In genomic region chr7:45135370-45135769, GRCm38 (mm10) we compare ENCODE assay signal across 8 mouse cellular contexts. TPM values are rescaled to one million over a fixed set of nuclear protein-coding genes. Genes with fewer than 3 reads are reported as not detected.
DNase-seq lines count a peak whose midpoint lies in the region; ATAC-seq and TF ChIP-seq lines count a peak whose summit lies in the region.

No protein-coding gene starts in this region.

- peak overlapping the region; percentile 39 for H3K9ac ChIP-seq in heart, adult 2 months (ENCODE audit: low read depth, low read length)
- no peak overlapping the region for H3K9ac ChIP-seq in neural tube, embryonic 11.5 days (ENCODE audit: low read length)
- no peak overlapping the region for H3K9ac ChIP-seq in limb, embryonic 12.5 days (replicated peaks)

- TF ChIP-seq CTCF in heart, adult 2 months (IDR thresholded peaks at IDR 0.05): no peak
- TF ChIP-seq CTCF in small intestine, adult 2 months (IDR thresholded peaks at IDR 0.05; ENCODE audit: extremely low read depth, insufficient read length, insufficient replicate concordance, low read depth, low read length): no peak

- ATAC-seq in neural tube, embryonic 11.5 days (ENCODE audit: insufficient read depth, low FRiP score, low TSS enrichment): no peak
- ATAC-seq in limb, embryonic 12.5 days (ENCODE audit: insufficient number of reproducible peaks, insufficient read depth, low FRiP score, low TSS enrichment, low read depth): no peak

- DNase-seq in heart, adult 2 months: no peak
- no peak for DNase-seq in heart, adult 8-10 months (ENCODE audit: low spot score)
- no peak for DNase-seq in neural tube, embryonic 11.5 days (ENCODE audit: low spot score)
- no peak for DNase-seq in neural tube, embryonic 10.5 days (ENCODE audit: extremely low spot score, low spot score)
- no peak for DNase-seq in retina, embryonic 14.5 days (ENCODE audit: low spot score)
- no peak for DNase-seq in thymus, postnatal 36 days

- TF ChIP-seq EP300 in heart, adult 2 months (IDR thresholded peaks at IDR 0.05; ENCODE audit: insufficient read depth, low read depth, low read length): no peak

- H3K27ac ChIP-seq in heart, adult 2 months: peak overlapping the region; percentile 96
- H3K27ac ChIP-seq in neural tube, embryonic 11.5 days (ENCODE audit: low read depth, low read length): no peak overlapping the region
- no peak overlapping the region for H3K27ac ChIP-seq in limb, embryonic 12.5 days
- H3K27ac ChIP-seq in small intestine, adult 2 months (ENCODE audit: insufficient read depth, low read depth, low read length): peak overlapping the region; percentile 17; the same call in 1 of the 2 replicates

- peaks cover 4% of the 10 kb centered on the region; the same call in 1 of the 2 replicates for H3K4me1 ChIP-seq in heart, adult 2 months (ENCODE audit: control insufficient read depth, insufficient read depth, low read length)
- no peaks in the 10 kb centered on the region for H3K4me1 ChIP-seq in neural tube, embryonic 11.5 days (ENCODE audit: control insufficient read depth, insufficient read depth, low read length)
- H3K4me1 ChIP-seq in limb, embryonic 12.5 days (replicated peaks): peaks cover 10% of the 10 kb centered on the region
- H3K4me1 ChIP-seq in small intestine, adult 2 months (ENCODE audit: control insufficient read depth, insufficient read depth, insufficient read length, low read length): 0 out of 2 replicates have a peak, but pooled peaks cover 4% of the 10 kb centered on the region

- no peaks in the 10 kb centered on the region for H3K9me3 ChIP-seq in neural tube, embryonic 11.5 days (ENCODE audit: control insufficient read depth, low read length)
- peaks cover 4% of the 10 kb centered on the region; the same call in 1 of the 2 replicates for H3K9me3 ChIP-seq in limb, embryonic 12.5 days

- no peak for TF ChIP-seq POLR2A in heart, adult 2 months (IDR thresholded peaks at IDR 0.05; ENCODE audit: insufficient read depth, low read depth, low read length)
- TF ChIP-seq POLR2A in small intestine, adult 2 months (IDR thresholded peaks at IDR 0.05; ENCODE audit: low read depth, low read length): no peak

- H3K36me3 ChIP-seq in heart, adult 2 months (ENCODE audit: control insufficient read depth, insufficient read depth, low read length): no peaks in the 10 kb centered on the region
- no peaks in the 10 kb centered on the region for H3K36me3 ChIP-seq in neural tube, embryonic 11.5 days (ENCODE audit: control insufficient read depth, insufficient read depth, low read length)
- no peaks in the 10 kb centered on the region for H3K36me3 ChIP-seq in limb, embryonic 12.5 days
- H3K36me3 ChIP-seq in small intestine, adult 2 months (ENCODE audit: control insufficient read depth, insufficient read depth, low read length): no peaks in the 10 kb centered on the region

- no peaks in the 10 kb centered on the region for H3K79me2 ChIP-seq in heart, adult 2 months (replicated peaks; ENCODE audit: control insufficient read depth, insufficient read depth, low read length)

- 74% methylated on average over 3 of the region's 3 CpGs for WGBS in heart, adult 2 months
- WGBS in neural tube, embryonic 11.5 days: 69% methylated on average over 3 of the region's 3 CpGs
- WGBS in limb, embryonic 12.5 days: 69% methylated on average over 3 of the region's 3 CpGs
- 81% methylated on average over 3 of the region's 3 CpGs for WGBS in small intestine, adult 2 months

- H3K27me3 ChIP-seq in heart, adult 2 months (ENCODE audit: control insufficient read depth, insufficient read depth, low read length): no peaks in the 10 kb centered on the region
- no peaks in the 10 kb centered on the region for H3K27me3 ChIP-seq in neural tube, embryonic 11.5 days (ENCODE audit: control insufficient read depth, insufficient read depth, low read length)
- H3K27me3 ChIP-seq in limb, embryonic 12.5 days: peaks cover 28% of the 10 kb centered on the region
- no peaks in the 10 kb centered on the region for H3K27me3 ChIP-seq in small intestine, adult 2 months (ENCODE audit: control insufficient read depth, insufficient read depth, low read length)

- peak overlapping the region; percentile 69 for H3K4me3 ChIP-seq in heart, adult 2 months
- peak overlapping the region; percentile 42; the same call in 1 of the 2 replicates for H3K4me3 ChIP-seq in neural tube, embryonic 11.5 days (ENCODE audit: low read depth, low read length)
- peak overlapping the region; percentile 49; the same call in 1 of the 2 replicates for H3K4me3 ChIP-seq in limb, embryonic 12.5 days (replicated peaks)
- peak overlapping the region; percentile 81 for H3K4me3 ChIP-seq in small intestine, adult 2 months (ENCODE audit: low read depth, low read length)

- intact Hi-C loops in heart, adult 2 months (cut with DNase I): loop anchor here (5.0 kb wide), 1 partner anchor 153 kb away; no protein-coding TSS in a partner anchor

- peak overlapping the region; percentile 66 for H3K4me2 ChIP-seq in neural tube, embryonic 11.5 days (ENCODE audit: low read depth)
- H3K4me2 ChIP-seq in limb, embryonic 12.5 days: peak overlapping the region; percentile 69

RNA-seq across cellular contexts. Expression of gene Gm45713, which starts 0.7 kb away (rescaled TPM):
- under 1 TPM in 1 of 2 experiments, not detected in 1; 0.80 TPM for total RNA-seq in heart, adult 2 months (2021)
- 4.5 and 4.6 TPM in 2 replicates for polyA plus RNA-seq in heart, adult 2 months (2012; rRNA removed)
- 1 to 10 TPM in 1 of 4 experiments, not detected in 3; 1.7 TPM for total RNA-seq in heart, adult 8-10 months (2022)
- polyA plus RNA-seq in neural tube, embryonic 11.5 days (2014; fragmentation: Nextera tagmentation; extraction: Ambion mirVana): 0.21 and 0.30 TPM in 2 replicates
- polyA plus RNA-seq in limb, embryonic 12.5 days (2016; fragmentation: Nextera tagmentation; extraction: Ambion mirVana): 0.32 TPM in 1 of 2 replicates, not detected in the other
- polyA plus RNA-seq in small intestine, adult 2 months (2012; rRNA removed): 1.5 TPM in 1 of 2 replicates, not detected in the other

RNA-seq across cellular contexts. Expression of gene Flt3l, which starts 0.9 kb away (rescaled TPM):
- total RNA-seq in heart, adult 2 months (2021): 1 to 10 TPM; 5.5 to 6.4 TPM
- polyA plus RNA-seq in heart, adult 2 months (2012; rRNA removed): 47.4 and 59.1 TPM in 2 replicates
- total RNA-seq in heart, adult 8-10 months (2022): 1 to 10 TPM; 6.1 to 7.9 (median 6.5) TPM
- polyA plus RNA-seq in neural tube, embryonic 11.5 days (2014; fragmentation: Nextera tagmentation; extraction: Ambion mirVana): 0.76 and 0.85 TPM in 2 replicates
- polyA plus RNA-seq in limb, embryonic 12.5 days (2016; fragmentation: Nextera tagmentation; extraction: Ambion mirVana): 0.71 and 0.83 TPM in 2 replicates
- polyA plus RNA-seq in small intestine, adult 2 months (2012; rRNA removed): 22.1 and 45.8 TPM in 2 replicates

RNA-seq across cellular contexts. Expression of gene Rpl13a, which starts 6.8 kb away (rescaled TPM):
- 100 to 1,000 TPM; 561 to 659 TPM for total RNA-seq in heart, adult 2 months (2021)
- 915 and 1,061 TPM in 2 replicates for polyA plus RNA-seq in heart, adult 2 months (2012; rRNA removed)
- total RNA-seq in heart, adult 8-10 months (2022): 100 to 1,000 TPM; 580 to 769 (median 686) TPM
- 1,071 and 1,190 TPM in 2 replicates for polyA plus RNA-seq in neural tube, embryonic 11.5 days (2014; fragmentation: Nextera tagmentation; extraction: Ambion mirVana)
- polyA plus RNA-seq in limb, embryonic 12.5 days (2016; fragmentation: Nextera tagmentation; extraction: Ambion mirVana): 1,352 and 1,447 TPM in 2 replicates
- 1,193 and 1,266 TPM in 2 replicates for polyA plus RNA-seq in small intestine, adult 2 months (2012; rRNA removed)

RNA-seq across cellular contexts. Expression of gene Rps11, which starts 11.1 kb away (rescaled TPM):
- total RNA-seq in heart, adult 2 months (2021): 100 to 1,000 TPM; 534 to 613 TPM
- 186 and 258 TPM in 2 replicates for polyA plus RNA-seq in heart, adult 2 months (2012; rRNA removed)
- 100 to 1,000 TPM; 572 to 626 (median 604) TPM for total RNA-seq in heart, adult 8-10 months (2022)
- polyA plus RNA-seq in neural tube, embryonic 11.5 days (2014; fragmentation: Nextera tagmentation; extraction: Ambion mirVana): 1,454 and 1,462 TPM in 2 replicates
- polyA plus RNA-seq in limb, embryonic 12.5 days (2016; fragmentation: Nextera tagmentation; extraction: Ambion mirVana): 1,572 and 1,576 TPM in 2 replicates
- polyA plus RNA-seq in small intestine, adult 2 months (2012; rRNA removed): 159 and 207 TPM in 2 replicates

RNA-seq across cellular contexts. Expression of gene Pih1d1, which starts 18.7 kb away (rescaled TPM):
- total RNA-seq in heart, adult 2 months (2021): 10 to 100 TPM; 33.8 to 36.7 TPM
- polyA plus RNA-seq in heart, adult 2 months (2012; rRNA removed): 48.1 and 51.2 TPM in 2 replicates
- 10 to 100 TPM; 40.4 to 50.5 (median 48.0) TPM for total RNA-seq in heart, adult 8-10 months (2022)
- polyA plus RNA-seq in neural tube, embryonic 11.5 days (2014; fragmentation: Nextera tagmentation; extraction: Ambion mirVana): 98.4 and 108 TPM in 2 replicates
- 91.8 and 93.0 TPM in 2 replicates for polyA plus RNA-seq in limb, embryonic 12.5 days (2016; fragmentation: Nextera tagmentation; extraction: Ambion mirVana)
- polyA plus RNA-seq in small intestine, adult 2 months (2012; rRNA removed): 25.3 and 48.5 TPM in 2 replicates

Comparison
In these comparisons a context has a peak if more than half of its experiments do, and no peak if none do; other contexts are left out.
1. H3K27ac ChIP-seq: peak in heart, adult 2 months (single experiment) and small intestine, adult 2 months (single experiment); none in neural tube, embryonic 11.5 days (single experiment) and limb, embryonic 12.5 days (single experiment).
2. RNA of gene Flt3l, which starts 0.9 kb away (polyA plus RNA-seq): 47.4 to 59.1 TPM in heart, adult 2 months and 22.1 to 45.8 TPM in small intestine, adult 2 months; 0.76 to 0.85 TPM in neural tube, embryonic 11.5 days and 0.71 to 0.83 TPM in limb, embryonic 12.5 days; every median in the first group is over 10 times any median in the second.
3. Peak in every context shown above with its lines, with median percentiles within 50 percentile points of each other: H3K4me3 ChIP-seq.